Mouse (Mus musculus) frontal cortex, postnatal 14 days (tissue): ENCODE measurements at regions not wholly inside any gene's neighbourhood (a gene's known extent, or its start where the extent isn't known, plus 50 kb on each side); places are given as distances from the start of the nearest gene placed in this dataset.

ENCODE experiments used
- DNase-seq, 2 experiments: peaks; one replicate each; pipeline ENCODE4 v3.0.0; 2022; ENCODE audit warnings: low spot score in 2 of 2

DNA sequence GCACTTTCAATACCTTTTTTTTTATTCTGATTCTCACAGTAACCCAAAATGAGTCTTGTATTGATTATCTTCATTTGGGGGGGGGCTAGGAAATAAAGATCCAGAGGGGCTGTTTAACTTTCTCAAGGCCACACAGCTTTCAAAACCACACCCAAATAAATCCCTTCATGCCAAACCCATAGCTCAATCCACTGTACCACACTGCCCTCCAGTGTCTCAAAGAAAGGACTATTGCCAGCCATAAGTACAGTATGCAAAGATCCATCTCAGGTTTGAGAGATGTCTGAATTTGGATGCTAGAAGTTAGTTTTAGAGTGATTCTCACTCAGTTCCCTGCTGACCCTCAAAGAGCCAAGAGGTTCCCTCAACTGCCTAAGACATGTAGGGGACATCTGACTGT lies 120.1 kb upstream of the Gm26657 start:
- DNase-seq, result no peak

DNA sequence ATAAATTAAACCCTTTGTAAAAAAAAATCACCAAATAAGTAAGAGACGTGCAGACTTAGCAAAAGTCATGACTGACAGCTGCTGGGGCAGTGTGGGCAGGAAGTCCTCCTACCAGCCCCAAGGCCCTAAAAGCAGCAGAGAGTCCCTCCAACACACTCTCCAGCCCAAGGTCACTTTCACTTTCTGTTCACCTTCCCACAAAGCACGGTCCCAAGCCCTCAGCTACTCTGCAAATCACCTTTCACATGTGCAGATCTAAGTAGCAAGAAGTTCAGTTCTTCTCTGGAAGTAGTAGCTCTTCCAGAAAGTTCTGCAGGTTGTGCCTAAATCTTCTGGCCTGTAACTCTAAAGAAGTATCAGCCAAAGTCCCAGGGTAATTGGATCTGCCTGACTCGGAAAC lies 120.8 kb upstream of the Gm26657 start:
- no peak for DNase-seq

DNA sequence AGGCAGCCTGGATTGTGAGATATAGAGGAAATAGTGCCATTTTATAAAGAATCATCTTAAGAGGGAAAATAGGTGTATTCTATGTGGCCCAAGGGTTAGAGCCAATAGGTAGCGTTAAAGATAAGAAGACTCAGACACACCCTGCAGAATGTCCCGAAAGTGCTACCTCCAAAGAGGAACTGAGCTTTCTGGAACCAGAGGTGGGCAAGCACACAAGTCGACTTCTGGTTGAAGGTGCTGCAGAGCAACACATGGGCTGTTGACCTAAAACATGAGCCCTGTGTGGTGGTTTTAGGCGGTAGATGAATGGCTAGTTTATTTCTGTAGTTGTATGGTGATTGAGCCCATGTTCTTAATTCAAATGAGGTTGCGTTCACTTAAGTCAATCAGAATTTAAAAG lies 121.4 kb upstream of the Gm26657 start:
- DNase-seq, result no peak

DNA sequence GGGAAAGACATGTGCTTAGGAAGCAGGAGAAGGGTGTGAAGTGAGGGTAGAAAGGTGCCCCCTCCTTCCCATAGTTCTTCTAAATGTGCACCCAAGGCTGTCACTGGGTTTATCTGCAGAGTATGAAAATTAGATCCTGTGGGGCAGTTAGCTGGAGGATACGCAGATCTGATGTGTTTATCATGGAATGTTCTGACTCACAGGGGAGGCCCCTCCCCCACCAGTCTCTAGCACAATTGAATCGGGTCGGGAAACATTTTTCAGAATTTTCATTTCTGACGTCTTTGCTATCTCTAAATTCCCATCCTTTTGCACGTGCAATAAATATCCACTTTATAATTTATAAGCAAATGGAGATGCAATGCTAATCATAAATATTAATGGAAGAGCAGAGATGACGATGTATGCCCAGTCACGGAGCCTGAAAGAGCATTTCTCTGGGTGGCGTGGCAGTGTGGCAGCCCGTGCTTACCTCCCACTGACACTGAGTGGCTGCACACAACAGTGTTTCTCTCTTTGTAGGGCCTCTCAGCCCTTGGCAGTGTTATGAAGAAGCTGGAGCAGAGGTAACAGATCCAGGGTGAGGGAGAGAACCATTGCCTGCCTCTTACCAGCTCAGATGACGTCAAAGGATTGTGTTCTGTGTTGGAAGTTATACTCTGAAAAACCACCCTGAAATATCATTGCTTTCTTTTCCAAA lies 122.1 kb upstream of the Gm26657 start:
- no peak for DNase-seq

DNA sequence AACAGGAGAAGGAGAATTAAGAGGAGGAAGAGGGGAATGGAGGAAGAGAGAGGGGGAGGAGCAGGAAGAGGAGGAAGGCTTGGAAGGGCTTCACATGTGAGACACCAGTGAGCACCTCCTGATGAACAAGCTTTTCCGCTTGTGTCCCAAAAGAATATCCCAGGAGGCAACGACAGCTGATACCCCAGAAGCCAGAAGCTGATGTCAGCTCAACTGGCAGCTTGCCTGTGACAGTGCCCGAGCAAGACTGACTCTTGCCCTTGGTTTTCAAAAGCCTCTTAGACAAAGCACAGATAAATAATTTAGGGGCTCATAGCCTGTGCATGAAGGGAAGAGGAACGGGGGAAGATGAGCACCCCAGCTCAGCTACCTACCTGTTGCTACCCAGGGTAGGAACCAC lies 127.5 kb upstream of the Gm26657 start:
- no peak for DNase-seq

DNA sequence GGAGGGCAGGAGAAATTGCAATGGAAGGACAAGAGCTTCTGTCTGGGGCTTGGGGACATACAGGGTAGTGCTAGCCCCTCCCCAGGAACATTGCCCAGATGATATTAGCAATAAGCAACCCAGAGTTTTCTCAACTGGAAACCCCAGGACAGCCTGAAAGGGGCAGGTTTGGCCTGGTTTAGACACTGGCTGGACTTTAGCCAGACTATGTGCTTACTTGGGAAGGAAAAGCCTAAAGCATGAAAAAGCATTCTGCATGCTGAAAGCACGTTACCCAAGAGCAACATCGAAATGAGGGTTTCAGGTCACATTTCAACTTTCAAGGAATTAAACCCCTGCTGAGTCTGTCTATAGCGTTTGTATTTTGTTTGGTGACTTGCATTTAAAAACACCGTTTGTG lies 128.1 kb upstream of the Gm26657 start:
- no peak for DNase-seq

DNA sequence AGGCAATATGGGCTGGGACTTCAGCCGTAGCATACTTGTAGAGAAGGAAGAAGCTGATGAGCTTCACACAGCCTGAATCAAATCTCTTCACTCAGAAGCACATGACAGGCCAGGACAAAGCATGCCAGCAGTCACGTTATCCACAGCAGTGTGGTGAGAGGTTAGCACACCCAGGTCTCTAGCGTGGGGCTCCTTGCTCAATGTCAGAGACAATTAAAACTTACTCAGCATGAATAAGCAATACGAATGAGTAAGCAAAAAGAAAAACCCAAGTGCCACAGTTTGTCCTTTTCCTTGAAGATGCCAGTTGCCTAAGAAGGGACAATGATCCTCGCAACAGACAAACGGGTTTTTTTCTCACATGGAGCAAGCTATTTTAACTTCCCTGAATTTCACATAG lies 129.6 kb upstream of the Gm26657 start:
- DNase-seq, result no peak

DNA sequence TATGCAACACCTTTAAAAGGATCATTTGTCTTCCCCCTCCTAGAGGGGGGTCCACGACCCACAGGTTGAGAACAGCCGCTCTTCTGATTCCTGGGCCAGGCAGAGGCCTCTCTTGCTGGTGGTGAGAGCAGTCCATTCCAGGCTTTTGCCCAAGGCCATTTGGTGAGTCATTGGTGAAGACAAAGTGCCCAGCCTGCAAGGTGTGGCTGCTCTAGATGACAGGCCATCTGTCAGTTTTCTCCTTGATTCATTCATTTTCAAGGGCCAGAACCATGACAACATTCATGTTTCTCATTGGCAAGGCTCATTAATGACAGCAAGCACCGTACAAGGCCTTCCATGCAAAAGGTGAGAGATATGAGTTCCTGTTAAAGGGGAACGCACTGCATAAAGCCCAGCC lies 131.2 kb upstream of the Gm26657 start:
- no peak for DNase-seq

DNA sequence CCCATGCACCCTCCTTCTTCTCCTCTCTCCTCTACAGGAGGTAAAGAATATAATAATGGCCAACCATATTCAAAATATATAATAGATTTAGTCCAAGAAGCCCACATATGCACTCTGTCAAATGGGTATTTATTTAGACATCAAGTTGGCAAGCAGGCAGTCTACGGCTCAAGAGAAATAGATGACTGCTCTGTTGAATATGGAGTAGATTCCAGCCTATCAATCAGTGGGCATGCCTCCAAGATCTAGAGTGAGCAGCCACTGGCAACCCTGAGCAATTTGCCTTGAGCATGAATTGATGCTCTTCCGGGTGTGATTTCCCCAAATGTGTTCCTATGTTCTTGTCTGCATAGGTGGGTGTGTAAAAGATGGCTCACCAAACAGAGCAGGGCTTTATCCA lies 141.5 kb upstream of the Gm26657 start:
- no peak for DNase-seq

DNA sequence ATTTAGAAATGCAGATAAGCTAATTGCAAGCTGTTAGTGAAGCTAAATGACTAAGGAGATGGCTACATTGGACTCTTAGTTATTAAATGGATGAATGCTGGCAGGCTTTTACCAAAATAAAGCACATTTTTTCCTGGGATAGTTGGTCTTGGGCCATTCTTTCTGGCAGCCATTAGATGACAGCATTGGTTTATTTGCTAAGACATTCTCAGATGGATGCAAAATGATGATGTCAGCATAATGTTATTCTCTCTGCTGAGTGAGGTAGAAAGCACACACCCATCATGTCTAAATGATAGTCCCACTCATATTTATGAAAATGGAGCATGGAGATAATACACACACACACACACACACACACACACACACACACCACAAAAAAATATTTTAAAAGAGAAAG lies 141.9 kb upstream of the Gm26657 start:
- no peak for DNase-seq

DNA sequence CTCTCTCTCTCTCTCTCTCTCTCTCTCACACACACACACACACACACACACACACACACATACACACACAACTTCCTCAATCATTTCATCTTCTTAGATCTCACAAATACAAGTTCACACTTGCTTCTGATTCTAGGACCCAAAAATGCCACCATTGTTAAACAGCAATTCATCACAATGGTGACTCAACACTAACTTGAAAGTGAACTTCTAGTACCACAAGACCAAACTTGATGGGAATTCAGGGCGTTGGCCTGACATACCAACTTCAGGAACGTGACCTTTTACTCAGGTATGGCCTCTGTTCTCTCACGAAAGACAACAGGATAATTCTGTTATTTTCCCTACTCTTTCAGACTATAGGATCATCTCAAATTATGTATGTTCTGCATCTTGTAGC lies 157.5 kb upstream of the Gm26657 start:
- DNase-seq, result no peak

DNA sequence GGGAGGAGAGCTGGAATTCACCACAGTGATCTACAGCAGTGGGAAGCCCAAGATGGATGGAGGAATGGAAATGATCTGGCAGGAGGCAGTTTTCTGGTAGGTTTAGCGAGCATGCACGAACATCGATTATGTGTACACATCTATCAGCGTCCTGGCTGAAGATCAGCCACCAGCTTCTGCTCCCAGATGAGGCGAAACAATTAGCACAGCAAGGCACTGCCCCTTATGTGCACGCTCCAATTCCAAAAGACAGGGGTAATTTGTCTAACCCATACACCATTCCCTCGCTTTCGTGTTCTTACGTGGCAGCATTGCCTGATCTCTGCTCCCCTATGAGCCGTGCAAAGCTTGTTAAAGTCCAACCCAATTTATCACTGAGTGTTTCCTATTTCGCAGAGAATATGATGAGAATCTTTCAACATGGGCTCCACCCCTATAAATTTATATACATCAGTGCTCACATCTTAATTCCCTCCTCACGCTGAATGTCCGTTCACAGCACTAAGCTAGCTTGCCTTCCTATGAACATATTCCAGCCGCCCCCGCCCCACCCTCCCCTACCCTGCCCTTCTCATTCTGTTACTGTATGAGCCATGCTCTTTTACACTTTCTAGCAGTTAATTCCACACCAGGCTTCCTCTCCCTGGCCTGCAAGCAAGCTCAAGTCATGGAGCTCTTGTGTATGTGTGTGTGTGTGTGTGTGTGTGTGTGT lies 162.9 kb upstream of the Gm26657 start:
- DNase-seq, result no peak

DNA sequence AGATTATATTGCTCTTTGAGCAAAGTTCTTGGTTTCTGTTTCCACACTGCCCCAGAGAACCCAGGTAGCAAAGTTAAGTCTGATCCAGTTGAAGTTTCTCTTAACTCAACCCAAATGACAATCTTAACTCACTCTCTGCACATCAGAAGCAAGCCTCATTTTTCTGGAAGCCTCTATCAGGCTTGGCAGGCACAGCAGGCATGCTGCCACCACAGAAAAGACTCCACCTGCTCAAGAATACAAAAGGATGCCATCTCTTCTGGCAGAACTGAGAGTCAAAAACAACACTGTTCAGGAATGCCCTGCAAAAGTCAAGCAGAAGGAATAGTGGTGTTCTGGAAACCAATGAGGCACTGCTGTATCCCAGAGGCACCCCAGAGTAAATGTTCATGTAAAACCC lies 187.7 kb upstream of the Gm26657 start:
- DNase-seq, result no peak

DNA sequence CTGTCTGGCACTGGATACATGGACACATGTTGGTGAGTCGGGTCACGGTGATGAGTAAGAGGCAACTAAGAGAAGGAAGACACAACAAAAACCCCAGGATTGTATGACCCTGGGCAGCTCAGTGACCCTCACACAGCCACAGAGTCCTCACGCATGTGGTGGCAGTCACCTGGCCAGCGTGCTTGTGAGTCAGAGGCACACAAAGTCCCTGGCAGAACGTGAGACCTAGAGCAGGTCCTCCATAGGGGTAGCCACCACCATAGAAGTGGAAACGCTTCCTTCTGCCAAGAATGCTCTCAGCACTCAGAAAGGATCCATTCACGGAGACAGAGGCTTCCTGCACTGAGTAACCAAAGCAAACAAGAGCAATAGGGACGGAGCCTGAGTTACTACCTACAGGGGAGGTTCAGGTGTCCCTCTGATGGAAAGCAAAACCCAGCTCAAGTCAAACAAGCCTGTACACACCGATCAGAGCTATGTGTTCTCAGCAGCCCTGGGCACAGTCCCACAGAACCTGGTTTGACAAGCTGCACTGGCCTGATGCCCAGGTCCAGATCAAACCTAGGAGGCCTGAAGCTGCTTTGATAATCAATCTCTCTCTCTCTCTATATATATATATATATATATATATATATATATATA lies 206.4 kb upstream of the Gm26657 start:
- no peak for DNase-seq

DNA sequence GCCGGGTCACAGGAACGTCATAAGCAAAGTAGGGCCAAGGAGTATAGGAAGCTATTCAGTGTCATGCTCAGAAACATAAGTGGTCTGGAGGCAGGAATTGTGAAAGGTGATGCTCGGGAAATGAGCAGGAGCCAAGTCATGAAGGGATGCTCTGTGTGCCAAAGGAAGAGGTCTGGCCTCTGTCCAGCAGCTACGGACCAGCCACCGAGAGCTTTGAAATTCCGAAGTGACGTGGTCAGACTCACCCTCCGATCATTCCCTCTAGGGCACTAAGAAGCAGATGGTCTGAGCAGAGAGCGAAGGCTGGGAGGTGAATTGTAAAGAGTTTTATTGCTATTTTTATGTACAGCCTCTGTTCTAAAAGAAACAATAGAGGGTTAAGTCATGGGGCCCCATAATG lies 206.9 kb upstream of the Gm26657 start:
- no peak for DNase-seq

DNA sequence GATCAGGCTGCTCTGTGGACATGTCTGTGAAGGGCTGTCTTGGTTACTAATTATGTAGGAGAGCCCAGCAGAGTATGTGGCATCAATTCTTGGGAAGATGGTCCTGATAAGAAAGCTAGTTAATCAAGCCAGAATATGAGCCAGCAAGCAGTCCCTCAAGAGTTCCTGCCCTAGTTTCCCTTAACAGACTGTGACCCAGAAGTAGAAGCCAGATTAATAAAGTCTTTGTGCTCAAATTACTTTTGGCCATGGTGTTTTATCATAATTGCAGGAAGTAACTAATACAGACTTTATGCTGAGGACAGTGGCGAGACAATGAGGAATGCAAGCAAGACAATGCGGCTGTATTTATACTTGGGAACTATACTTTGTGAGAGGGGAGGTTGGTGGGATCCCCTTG lies 211.3 kb upstream of the Gm26657 start:
- DNase-seq, result no peak

DNA sequence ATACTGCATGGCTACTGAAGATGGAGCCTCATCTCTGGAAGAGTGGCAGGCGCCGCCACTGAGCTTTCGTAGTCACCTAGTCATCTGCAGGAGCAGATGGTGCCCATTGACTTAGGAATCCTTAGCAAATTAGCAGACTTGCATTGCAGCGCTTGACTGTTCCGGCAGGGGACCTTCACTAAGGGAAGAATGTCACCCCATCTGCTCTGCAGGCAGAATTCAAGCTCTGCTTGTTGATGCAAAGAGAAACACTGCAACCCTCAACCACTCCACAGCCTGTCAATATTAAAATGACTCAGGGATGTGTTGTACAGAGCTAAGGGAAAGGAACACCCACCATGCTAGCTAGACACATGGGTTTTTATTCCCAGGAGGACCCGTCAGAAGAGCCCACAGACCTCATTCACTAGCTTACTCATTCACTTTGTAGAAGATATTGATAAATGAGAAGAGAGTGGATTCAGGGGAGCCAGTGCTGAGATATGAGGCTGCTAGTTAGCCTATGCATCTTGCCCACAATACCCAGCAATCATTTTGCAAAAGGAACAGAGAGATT lies 215.4 kb upstream of the Gm26657 start:
- peak in 1 of 2 experiments; percentile 3 for DNase-seq

DNA sequence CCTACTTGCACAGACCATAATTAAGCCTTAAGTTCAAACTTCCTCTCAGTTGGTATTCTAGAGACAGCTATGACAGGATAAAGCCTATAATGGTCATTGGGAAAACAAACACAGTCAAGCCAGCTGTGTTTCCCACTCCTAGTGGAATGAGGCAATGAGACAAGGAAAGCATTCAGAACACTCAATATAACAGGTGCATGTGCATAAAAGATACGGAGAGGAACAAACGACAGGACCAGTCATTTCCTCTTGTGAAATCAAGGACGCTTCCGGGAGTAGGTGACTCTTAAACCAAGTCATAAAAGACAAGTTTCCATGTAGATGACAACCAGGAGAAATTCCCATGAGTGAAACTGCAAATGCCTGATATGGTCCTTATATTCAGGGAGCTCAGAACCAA lies 232.1 kb upstream of the Gm26657 start:
- no peak for DNase-seq

DNA sequence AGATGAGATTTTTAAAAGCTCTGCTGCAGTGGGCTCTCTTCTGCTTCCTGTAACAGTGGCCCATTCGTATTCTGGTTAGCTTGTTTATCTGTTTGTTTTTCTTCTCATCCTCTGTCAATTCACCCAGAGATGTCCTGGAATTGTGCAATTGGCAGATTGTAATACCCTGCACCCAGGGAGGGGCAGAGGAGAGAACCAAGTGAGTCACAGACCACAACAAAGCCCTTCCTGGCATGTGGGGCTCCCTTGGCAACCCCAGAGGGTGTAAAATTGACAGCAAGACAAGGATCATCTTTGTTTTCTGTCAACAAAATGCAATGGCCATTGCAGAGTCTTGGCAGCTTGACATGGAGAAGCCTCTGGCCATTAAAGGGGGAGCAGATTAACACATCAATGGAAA lies 233.1 kb upstream of the Gm26657 start:
- no peak for DNase-seq

DNA sequence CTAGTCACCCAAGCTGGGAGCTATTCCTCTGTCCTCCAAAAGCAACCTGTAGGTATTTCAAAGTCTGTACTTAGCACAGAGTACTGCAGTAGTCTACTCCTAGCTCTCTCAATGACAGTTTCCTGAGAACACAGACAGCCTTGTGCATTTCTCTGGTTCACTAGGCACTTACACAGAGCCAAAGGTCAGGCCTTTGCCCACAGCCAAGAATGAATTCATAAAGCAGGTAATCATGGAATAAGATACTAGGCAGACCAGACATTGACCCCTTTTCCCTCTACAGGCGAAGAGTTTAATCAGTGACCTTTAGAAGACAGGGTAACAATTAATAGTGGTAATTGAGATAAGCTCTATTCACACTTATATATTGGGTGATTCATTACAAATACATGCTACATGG lies 233.8 kb upstream of the Gm26657 start:
- DNase-seq, result no peak

DNA sequence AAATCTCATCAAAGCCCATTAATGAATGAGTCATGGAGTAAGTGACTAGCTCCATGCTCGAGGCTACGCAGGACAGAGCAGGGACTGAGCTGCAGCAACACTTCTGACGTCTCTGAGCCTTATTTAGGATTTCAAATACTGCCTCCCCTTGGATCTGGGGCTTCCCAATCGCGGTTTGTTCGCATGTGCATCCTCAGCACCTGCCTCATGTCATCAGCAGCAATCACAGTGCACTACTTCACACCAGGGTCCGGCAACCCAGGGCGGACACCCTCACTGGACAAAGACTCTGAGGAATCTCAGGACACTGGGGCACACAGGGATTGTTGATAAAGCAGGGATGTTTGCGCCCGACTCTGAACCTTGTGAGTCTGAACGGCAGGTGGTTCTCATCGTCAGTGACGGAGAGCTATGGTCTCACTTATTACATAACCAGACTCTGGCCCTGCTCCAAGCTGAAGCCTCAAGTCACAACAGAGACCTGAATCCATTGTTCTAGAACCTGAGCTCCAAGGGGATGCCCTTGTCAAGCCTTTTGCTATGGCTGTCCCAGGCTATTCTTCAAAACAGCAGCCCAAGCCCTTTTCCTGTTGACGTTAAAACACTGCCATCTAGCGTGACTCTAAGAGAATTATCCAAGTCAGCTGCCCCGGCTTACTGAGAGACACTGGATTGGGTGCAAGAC lies 247.2 kb upstream of the Gm26657 start:
- peak; percentile 38 to 51 for DNase-seq

DNA sequence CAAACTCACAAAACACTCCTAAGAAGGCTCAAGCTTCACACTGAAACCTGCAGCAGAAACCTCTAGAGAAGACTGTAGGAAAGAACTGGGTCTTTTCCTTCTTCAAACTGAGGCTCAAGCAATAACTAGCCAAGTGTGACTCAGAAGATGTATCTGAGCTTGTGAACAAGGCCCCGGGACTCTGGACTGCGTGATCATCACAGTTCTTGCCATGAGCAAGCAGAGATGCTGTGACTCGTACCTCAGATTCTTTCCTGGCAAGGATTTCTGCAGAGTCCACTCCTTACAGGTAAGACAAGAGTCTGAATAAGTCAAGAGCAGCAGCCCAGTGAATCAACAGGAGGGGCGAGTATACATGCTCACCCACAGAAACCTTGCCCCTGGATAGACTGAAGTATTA lies 250.5 kb upstream of the Gm26657 start:
- no peak for DNase-seq
